36 mouse cellular contexts compared by ENCODE assay signal in genomic region chr1:37408678-37409077, GRCm38 (mm10).
"Had no signal": no experiment of that assay in that cellular context is flagged by ENCODE, and none has a peak within 500 bp of the region (broad histone marks: within the 10 kb centered on the region; RNA-seq: fewer than 3 reads in every experiment).

No protein-coding gene starts in this region.

- H3K27me3 ChIP-seq: heart, embryonic 12.5 days; heart, embryonic 13.5 days; heart, embryonic 15.5 days; hindbrain, embryonic 12.5 days; hindbrain, embryonic 13.5 days; hindbrain, embryonic 15.5 days; intestine, embryonic 15.5 days; kidney, embryonic 15.5 days had no signal

- H3K27ac ChIP-seq: heart, embryonic 10.5 days; heart, embryonic 13.5 days; heart, embryonic 15.5 days; hindbrain, embryonic 10.5 days; hindbrain, embryonic 12.5 days; hindbrain, embryonic 13.5 days; hindbrain, embryonic 14.5 days; hindbrain, embryonic 15.5 days; hindbrain, postnatal 0 days; intestine, embryonic 15.5 days; kidney, embryonic 15.5 days; kidney, postnatal 0 days; layer of hippocampus, adult 2 months; left cerebral cortex, adult 2 months had no signal

- H3K9me3 ChIP-seq: heart, embryonic 10.5 days; heart, embryonic 12.5 days; heart, embryonic 13.5 days; heart, embryonic 15.5 days; hindbrain, embryonic 10.5 days; hindbrain, embryonic 12.5 days; hindbrain, embryonic 13.5 days; hindbrain, embryonic 15.5 days; intestine, embryonic 15.5 days; kidney, embryonic 15.5 days had no signal

- H3K4me3 ChIP-seq: heart, embryonic 10.5 days; heart, embryonic 12.5 days; heart, embryonic 13.5 days; heart, embryonic 15.5 days; hindbrain, embryonic 10.5 days; hindbrain, embryonic 12.5 days; hindbrain, embryonic 13.5 days; hindbrain, embryonic 15.5 days; intestine, embryonic 15.5 days; kidney, embryonic 15.5 days; layer of hippocampus, adult 2 months; left cerebral cortex, adult 2 months had no signal

- H3K4me2 ChIP-seq: heart, embryonic 11.5 days; heart, embryonic 12.5 days; heart, embryonic 13.5 days; heart, embryonic 15.5 days; hindbrain, embryonic 12.5 days; hindbrain, embryonic 13.5 days; hindbrain, embryonic 14.5 days; hindbrain, embryonic 15.5 days; intestine, embryonic 15.5 days; kidney, embryonic 15.5 days had no signal

- H3K4me1 ChIP-seq: heart, embryonic 10.5 days; hindbrain, embryonic 12.5 days; hindbrain, embryonic 13.5 days; hindbrain, embryonic 15.5 days; intestine, embryonic 15.5 days; kidney, embryonic 15.5 days had no signal

- H3K36me3 ChIP-seq: heart, embryonic 15.5 days; hindbrain, embryonic 10.5 days; intestine, embryonic 15.5 days; kidney, embryonic 15.5 days had no signal

- H3K9ac ChIP-seq: heart, embryonic 12.5 days; heart, embryonic 13.5 days; heart, embryonic 15.5 days; hindbrain, embryonic 12.5 days; hindbrain, embryonic 13.5 days; hindbrain, embryonic 14.5 days; hindbrain, embryonic 15.5 days; intestine, embryonic 15.5 days; kidney, embryonic 15.5 days had no signal

- DNase-seq: heart, postnatal 10 days; heart, postnatal 14 days; heart, postnatal 36 days; heart, postnatal 4 days; kidney, adult 11 months; kidney, adult 18-20 months; kidney, adult 2 months; kidney, adult 8-10 months; kidney, adult 9 months; kidney, postnatal 10 days; kidney, postnatal 14 days; kidney, postnatal 25 days; kidney, postnatal 36 days; kidney, postnatal 4 days; layer of hippocampus, adult 9-11 months; layer of hippocampus, postnatal 36 days had no signal

- ATAC-seq: hindbrain, embryonic 16.5 days; hindbrain, postnatal 0 days; inflammation-experienced regulatory T-cells, adult 6 months; intestine, embryonic 15.5 days; intestine, embryonic 16.5 days; intestine, postnatal 0 days had no signal
